Mouse (Mus musculus) cerebellum, adult 18-20 months (tissue): Measurements from ENCODE around the gene Pkn3.

ENCODE experiments used
- DNase-seq, 2 experiments: peaks; one replicate each; pipeline ENCODE4 v3.0.0; 2021

Pkn3 gene

DNA sequence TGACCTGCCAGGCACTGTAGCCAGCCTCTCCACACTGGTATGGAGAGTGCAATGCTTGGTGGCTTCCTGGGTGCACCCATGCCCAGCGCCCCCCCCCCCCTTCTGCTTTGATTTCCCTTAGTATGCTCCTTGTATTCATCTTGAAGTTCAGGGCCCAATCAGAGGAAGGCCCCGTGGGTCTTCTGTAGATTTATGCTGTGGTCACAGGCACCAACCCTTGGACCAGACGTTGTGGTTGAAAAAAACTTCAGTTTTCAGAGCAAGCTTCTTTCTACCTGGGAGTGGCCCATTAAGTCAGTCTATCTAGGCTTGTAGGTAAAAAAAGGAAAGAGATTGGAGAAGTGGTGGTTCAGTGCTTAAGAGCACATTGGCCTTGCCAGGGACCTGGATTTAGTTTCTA is 13.7 kb upstream of the Pkn3 start:
- DNase-seq: no peak

DNA sequence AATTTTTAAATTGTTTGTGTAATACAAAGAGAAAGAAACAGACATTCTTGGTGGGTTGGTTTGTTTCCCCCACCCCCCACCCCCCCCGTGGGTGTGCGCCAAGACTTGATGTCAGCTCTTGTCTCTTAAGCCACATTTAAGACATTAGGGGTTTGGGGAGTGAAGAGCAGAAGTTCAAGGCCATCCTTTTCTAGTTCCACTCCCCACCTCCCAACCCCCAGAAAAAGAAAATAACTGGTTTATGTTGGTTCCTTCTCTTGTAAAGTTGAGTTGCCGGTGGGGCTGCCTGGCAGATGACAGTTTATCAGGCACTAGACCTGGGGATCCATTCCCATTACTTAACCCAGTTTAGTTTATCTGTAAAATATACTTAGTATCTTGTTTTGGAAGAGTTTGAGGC is 13.2 kb upstream of the Pkn3 start:
- no peak for DNase-seq

DNA sequence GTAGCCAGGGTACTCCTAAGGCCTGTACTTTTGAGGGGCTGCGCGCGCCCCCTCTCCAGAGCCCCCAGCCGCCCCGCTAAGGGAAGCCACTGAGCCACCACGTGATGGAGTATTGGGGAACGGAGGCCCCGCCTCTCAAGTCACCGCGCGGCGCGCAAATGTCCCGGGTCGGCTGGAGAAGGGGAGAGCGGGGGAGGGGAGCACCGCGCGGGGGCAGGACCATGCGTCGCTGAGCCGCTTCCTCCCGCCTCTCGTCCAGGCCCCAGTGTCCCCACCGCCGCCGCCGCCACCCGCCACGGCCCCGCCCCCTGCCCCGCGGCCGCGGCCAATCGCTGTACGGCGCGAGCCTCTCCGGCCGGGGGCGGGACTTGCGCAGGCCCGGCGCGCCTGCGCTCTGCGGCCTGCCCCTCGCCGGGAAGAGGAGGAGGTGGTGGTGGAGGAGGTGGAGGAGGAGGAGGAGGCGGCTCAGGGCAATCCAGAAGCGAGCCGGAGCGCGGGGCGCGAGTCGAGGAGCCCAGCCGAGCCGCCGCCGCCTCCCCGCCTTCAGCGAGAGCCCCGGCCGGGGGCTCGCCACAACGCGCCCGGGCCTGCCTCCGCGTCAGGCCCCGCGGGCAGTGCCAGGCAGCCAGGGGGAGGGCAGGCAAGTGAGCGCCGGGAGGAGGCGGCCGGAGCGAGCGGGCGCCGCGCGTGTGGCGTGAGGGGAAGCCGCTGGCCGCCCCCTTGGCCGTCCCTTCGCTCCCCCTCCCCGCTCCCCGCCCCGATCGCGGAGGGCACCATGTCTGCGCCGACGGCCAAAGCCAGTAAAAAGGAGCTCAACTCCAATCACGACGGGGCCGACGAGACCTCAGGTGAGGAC is 11.2 kb upstream of the Pkn3 start:
- peak; percentile 95 to 98 for DNase-seq

DNA sequence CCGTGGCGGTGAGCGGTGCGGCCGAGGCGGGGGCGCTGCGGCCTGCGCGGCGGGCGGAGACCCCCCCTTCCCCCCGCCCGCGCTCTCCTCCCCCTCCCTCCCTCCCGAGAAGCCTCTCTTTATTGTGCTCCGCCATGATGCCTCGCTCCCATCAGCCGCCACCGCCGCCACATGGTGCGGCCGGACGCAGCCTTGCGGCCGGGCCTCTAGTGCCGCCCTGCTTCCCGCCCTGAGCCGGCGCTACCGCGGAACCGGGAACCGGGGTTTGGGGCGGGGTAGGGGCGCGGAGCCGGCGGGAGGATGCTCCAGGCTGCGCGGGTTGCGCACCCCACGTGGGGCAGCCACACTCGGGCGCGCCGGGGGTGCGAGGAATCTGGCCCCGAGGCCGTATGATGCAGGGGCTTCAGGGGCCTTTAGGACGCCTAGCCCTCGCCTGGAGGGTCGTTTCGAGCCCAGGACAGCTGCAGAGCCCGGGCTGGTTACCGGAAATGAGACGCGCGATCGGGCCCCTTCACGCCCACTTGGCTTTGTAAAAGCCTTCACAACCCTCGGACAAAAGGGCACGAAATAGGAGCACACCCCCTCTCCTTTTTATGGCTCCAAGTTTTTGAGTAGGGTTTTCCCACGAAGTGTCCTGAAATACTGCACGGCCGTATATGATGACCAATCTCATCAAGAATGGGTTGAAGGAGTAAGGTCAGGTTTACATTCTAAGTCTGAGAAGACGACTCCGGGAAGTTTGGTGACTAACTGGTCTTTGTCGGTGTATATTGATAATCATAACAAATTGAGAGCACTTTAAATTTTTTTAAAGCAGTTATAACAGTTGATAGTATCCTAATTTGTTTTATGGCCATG is 10.2 kb upstream of the Pkn3 start:
- peak; percentile 41 to 63 for DNase-seq

DNA sequence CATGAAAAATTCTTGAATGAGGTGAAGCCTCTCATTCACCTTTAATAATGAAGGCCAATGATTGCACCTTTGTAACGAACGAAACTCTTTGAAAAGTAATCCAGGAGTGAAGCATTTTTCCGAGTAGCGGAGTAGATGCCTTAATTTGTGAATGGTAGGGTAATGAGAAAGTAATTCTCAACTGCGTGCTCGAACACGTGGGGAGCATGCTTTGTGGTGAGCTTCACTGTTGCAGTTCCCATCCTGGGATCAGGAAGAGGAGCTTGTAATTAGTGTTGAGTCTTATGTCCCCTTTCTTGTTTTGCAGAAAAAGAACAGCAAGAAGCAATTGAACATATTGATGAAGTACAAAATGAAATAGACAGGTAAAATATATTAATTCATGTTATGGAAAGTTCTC is 9.5 kb upstream of the Pkn3 start:
- DNase-seq: no peak

DNA sequence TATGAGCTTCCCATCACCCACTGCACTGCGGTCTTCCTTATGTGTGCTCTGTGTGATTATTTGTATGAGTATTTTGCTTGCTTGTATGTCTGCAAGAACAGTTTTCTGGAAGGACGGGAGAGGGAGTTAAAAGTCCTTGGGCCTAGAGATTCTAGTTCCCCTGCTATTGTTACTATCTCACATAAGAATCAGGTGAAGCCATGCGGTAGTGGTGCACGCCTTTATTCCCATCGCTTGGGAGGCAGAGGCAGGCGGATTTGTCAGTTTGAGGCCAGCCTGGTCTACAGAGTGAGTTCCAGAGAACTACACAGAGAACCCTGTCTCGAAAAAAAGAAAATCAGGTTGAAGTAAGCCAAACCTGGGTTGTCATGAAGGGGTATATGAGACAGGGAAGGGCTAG is 4.6 kb upstream of the Pkn3 start:
- DNase-seq: no peak

DNA sequence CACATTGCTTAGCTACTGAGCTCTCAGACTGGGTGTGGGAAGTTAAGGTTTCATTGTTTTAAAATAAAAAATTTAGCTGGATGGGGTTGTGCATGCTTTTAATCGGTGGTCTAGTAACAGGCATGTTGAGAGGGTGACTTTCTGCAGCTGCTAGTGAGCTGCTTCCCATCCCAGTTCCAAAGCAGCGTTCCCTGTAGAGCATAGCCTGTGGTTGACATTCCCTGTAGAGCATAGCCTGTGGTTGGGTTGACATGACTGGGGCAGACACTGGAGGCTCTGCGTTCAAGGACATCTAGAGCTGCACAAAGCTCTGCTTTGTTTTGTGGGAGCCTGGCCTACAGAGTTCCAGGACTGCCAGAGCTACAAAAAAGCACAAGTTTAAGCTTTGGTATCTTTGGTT is 4.2 kb upstream of the Pkn3 start:
- DNase-seq: no peak

DNA sequence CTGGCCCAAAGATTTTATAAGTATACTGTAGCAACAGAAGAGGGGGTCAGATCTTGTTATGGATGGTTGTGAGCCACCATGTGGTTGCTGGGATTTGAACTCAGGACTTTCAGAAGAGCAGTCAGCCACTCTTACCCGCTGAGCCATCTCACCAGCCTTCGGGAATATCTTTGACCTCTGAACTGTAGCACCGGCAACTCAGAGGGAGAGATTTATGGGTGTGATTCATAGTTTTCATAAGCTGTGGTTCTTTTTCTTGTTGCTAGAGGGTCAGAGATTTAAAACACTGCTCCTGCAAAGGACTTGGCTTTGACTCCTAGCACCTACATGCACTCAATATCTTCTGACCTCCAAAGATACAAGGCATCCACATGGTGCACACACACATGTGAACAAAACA is 1.9 kb upstream of the Pkn3 start:
- no peak for DNase-seq

DNA sequence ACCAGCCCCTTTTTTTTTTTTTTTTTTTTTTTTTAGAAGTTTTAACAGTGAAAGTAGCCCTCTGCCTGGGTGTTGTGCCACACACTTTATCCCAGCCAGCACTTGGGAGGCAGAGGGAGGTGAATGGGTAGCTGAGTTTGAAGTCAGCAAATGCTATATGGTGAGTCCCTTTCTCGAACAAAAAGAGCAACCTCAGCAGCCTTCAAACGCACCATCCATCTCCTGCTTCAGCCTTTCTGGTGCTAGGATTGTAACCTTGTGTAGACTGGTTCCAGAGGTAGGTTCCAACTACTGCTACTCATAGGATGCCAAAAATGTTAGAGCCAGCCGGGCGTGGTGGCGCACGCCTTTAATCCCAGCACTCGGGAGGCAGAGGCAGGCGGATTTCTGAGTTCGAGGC is 1.0 kb upstream of the Pkn3 start:
- DNase-seq: no peak

DNA sequence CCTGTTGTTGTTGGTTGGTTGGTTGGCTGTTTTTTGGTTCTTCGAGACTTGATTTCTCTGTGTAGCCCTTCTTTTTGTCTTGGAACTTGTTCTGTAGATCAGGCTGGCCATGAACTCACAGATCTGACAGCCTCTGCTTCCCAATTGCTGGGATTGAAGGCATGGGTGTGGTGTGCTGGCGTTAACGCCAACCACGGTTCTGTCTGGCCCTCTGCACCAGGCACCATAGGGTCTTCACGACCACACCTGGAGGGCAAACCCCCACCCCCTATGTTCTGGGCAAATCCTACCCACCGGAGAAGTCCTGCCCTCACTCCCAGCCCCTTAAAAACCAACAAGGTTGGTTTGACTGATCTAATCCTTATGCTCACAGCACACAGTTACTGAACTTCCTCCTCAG is 525 bp upstream of the Pkn3 start:
- DNase-seq: no peak

DNA sequence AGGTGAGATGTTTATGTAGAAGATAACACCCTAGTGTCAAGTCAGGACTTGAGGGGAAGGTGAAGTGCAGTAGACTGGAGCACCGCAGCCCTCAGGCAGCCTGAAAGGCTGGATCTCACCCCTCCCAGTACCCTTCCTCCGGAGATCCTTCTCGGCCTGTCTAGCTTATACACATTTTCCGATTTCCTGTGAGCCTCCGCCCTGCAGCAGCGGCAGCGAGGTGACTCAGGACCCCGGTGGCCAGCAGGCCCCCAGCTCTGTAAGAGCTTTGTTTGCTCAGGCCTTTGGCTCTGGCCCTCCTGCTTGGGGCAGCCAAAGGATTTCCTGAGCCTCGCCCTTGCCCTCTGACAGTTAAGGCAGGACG is 847 bp downstream of the Pkn3 start:
- no peak for DNase-seq

DNA sequence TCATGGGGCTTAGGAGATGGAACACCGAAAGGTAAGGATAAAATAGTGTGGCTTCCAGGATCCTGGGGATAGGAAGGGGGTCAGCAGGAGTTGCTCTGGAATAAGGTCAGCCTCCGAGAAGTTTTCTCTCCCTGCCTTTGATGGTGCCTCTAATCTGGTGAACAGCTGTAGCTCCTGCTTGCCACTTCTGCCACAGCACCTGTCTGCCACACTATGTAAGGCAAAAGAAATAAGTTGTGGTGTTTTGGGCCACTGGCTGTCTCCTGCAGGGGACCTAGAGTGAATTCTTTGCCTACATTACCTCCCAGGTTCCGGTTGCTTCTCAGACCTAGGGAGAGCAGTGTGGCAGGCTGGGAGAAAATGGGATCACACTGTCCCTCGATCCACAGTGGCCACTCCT is 1.3 kb downstream of the Pkn3 start:
- DNase-seq: no peak

DNA sequence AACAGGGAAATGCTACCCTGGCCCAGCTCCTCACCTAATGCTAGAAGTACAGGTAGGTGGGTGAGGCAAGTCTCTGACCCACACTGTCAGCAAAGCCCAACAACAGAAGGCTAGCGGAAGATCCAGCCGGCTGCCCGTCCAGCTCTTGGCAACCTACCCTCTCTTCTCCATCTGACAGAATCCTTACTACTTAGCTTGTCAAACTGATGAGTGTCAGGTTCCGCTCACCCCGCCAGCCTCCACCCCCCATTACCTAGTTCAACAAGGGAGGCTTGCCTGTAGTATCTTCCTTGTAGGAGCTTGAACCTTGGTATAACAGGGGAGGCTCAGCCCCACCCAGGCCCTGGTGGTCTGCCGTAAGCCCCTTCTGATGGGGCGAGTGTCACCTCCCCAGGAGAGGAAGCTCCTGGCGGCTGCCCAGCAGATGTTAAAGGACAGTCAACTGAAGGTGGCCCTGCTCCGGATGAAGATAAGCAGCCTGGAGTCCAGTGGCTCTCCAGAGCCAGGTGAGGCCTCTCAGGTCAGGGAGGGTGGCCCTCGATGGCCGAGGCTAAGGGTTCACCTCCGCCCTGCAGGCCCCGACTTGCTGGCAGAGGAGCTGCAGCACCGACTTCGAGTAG is 2.8 kb downstream of the Pkn3 start:
- no peak for DNase-seq

DNA sequence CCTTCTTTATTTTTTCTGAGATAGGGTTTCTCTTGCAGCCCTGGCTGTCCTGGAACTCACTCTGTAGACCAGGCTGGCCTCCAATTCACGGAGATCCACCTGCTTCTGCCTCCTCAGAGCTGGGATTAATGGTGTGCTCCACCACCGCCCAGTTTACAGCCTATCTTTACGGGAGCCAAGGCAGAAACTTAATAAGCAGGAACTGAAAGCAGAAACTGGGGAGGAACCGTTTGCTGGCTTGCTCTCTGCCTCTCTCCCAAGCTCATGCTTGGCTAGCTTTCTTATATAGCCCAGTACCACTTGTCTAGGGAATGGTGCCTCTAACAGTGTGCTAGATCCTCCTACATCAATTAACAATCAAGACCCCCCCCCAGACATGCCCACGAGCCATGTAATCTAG is 6.6 kb downstream of the Pkn3 start:
- no peak for DNase-seq

DNA sequence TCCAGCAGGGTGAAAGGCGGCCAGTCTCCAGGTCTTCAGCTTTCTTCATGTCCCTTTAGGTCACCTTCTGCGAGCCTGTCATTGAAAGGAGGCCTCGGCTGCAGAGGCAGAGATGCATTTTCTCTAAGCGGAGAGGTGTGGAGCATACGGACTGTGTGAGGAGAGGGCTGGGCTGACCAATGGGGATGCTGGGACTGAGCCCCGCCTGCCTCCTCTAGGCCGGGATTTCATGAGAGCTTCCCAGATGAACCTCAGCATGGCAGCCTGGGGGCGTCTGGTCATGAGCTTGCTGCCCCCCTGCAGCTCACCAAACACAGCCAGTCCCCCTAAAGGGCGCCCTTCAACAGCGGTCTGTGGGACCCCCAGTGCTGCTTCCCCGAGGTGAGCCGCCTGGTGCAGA is 7.1 kb downstream of the Pkn3 start:
- no peak for DNase-seq

DNA sequence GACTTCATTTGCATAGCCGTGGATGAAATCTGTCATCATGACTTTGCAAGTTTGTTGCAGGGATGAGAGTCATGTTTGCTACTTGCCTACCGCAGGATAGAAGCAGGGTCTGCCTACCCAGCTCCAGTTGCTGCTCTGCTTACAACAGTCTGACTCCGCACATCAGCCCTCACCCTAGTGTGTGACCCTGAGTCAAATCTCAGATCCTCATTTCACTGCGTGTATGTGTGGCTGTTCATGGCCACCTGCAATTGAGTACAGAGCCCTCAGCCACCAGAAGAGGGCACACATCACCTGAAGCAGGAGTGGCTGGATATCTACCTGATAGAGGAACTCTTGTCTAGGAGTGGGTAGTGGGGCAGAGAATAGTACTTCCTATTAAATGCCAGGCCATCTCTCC is 9.8 kb downstream of the Pkn3 start:
- no peak for DNase-seq

DNA sequence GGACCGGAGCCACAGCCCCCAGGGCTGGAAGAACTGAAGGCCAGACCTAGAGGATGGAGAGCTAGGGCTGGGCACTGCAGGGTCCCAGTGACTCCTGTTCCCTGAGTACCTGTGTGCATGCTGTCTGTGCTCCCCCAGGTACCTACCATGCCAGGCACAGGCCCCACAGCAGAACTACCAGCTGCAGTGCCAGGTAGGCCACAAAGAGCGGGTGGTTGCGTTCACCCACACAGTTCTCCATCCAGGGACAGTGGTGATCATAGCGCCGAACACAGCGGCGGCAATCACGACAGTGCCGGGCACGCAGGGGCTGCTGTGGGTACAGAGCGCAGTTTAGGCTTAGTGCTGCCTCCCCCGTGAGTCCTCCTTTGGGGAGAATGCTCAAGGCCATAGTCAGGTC is 14.0 kb downstream of the Pkn3 start:
- no peak for DNase-seq

DNA sequence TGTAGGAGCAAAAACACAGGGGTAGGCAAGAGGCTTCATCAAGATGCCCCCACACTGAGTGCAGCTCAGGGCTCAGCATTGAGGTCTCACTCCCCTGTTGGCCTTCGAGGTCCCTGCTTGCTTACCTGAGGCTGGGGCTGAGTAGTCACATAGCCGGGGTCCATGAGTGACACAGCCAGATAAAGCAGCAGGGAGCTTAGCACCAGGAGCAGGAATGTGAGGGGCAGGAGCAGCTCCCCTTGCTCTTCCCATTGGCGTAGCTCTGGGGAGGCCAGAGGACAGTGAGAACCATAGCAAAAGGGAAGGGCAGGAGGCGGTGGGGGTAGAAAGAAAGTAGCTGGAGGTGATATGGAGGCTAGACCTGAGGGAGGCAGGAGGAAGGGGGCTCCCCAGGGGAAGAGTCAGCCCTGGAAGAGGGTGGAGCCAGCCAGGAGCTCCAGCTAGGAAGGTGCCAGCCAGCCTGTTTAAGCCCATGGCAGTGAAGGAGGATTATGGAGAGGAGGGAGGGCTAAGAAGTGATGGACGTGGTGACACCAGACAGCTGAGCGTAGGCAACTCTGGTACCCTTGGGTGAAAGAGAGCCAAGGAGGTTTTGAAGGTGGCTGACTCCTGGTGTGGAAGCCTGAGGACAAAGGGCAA is 14.9 kb downstream of the Pkn3 start:
- DNase-seq: no peak

DNA sequence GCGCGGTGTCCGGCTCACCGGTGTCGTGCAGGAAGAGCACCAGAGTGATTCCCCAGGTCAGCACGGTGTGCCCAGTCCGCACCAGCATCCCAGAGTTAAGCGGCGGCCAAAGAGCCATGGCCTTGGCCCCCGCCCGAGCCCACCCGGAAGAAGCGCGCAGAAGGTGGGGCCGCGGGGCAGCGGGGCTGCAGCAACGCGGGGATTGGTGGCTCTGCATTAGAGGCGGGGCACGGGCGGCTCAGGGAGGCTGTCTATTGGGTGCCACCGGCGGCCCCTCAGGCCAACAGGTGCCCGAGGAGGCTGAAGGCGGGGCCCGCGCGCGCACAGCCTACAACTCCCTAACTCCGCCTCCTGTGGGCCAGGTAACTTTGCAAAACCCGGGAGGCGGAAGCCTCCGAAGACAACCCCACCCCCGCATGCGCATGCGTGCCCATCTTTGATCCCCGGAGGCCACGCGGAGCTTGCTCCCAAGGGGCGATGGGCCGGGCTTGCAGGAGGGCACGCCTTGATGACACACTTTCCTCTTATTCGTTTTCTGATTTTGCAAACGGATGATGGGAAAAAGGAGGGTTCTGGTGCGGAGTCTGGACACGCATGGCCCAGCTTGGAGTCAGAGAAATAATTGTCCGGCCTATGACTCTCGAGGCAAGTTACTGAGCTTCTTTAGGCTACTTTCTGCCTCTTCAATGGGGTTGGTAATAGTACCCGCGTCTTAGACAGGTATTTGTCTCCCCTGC is 16.2 kb downstream of the Pkn3 start, which contains the start of gene Zdhhc12:
Gene Zdhhc12 (minus strand): TSS at position 178 of the 737 bp plus-strand sequence.
- peak; percentile 89 to 96 for DNase-seq

DNA sequence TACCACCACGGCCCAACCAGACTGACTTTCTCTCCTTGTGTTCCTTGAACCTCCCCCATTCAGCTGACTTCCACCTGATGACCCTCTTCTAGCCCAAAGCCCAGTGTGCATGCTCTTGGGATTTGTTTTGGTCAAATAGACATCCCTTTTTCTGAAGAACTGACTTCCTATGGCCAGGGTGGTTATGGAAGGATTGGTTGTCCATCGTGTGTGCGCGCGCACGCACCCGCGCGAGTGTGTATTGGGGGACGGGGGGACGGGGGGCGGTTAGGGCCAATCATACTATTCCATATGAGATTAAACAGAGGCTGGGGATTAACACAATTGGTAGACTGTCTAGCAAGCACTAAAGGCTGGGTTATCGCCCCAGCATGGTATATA is 16.7 kb downstream of the Pkn3 start:
- DNase-seq: no peak

DNA sequence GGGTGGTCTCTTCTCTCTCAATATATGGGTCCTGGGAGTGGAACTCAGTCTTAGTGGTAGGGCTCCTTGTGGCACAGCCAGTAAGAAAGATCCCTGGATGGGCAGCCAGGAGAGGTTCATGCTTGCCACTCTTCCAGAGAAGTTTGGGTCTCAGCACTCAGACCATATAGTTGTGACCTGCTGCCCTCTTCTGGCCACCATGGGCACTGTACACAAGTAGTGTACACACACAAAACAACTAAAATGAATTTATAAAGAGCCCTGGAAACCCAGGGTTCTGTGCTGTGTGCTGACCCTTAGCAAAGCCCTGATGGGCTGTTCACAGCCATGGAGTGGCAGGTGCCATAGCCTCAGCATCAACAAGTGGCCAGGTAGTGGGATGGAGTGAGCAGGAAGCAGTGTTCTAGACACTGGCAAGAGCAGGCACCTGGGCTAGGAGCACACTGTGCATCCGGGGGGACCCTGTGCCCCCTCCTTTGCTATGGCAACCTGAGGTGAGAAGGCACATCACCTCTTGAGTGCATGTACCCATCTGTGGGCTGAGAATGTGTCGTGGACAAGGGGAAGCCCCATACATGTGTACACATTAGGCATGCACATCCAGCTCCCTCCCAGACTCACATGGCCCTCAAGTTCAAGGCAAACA is 18.5 kb downstream of the Pkn3 start:
- peak; percentile 39 to 41 for DNase-seq

DNA sequence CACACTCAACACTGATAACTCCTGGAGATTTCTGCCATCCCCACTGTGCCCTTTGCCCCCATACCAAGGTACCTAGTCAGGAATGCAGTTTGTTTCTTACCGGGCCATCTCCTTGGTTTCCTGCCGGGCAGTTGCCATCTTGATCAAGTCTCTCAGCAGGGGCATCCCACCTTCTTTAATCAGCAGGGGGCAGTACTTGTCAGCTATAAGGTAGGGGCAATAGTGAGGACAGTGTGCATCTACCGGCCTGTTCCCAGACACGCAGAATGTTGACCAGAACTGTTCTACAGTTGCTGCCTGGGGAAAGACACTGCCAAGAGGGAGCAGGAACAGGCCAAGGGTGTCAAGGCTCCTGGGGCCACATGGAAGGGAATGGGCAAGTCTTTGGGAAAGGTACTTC is 22.7 kb downstream of the Pkn3 start:
- no peak for DNase-seq
